Mouse (Mus musculus): ENCODE results near the gene Hif3a. TPM values are rescaled to one million over a fixed set of nuclear protein-coding genes. Genes with fewer than 3 reads are reported as not detected.

Hif3a gene
- total and polyA plus RNA-seq, 3 experiments, result 0.05 to 0.49 (median 0.08) TPM

DNA sequence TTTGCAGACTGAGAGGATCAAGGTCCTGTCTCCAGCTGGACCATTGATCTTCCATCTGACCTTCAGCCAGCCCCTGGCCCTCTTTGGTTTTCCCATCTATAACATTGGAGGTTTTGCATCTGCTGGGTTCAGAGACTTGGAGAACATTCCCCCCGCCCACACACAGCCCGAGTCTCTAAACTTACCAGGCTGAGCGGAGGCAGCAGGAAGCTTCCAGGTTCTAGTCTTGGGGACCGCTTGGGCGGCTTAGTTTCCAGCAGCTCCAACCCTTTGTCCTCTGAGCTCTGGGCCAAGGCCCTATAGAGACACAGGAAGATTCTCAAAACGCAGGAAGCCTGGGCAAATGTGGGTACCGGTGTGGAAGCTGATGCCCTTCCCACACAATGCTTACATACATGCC is 22.9 kb downstream of the Hif3a start:
- no peaks in the 10 kb centered on the region for H3K79me2 ChIP-seq (replicated peaks; ENCODE audit: control insufficient read depth, extremely low read depth, insufficient read depth, poor library complexity, severe bottlenecking)
- H3K9ac ChIP-seq (ENCODE audit: insufficient read depth, low read depth), result no peak overlapping the region
- in situ Hi-C loops (cut with MboI; ENCODE audit: low pct_ligation_motif_present, low pct_unique_long_range_greater_than_20kb, low sequenced_read_pairs) (no loop called here), dilution Hi-C loops (cut with MboI; ENCODE audit: extremely low pct_ligation_motif_present, extremely low pct_unique_long_range_greater_than_20kb, low sequenced_read_pairs) (no loop called here)
- H3K27ac ChIP-seq (ENCODE audit: insufficient read depth, low read depth), result no peak overlapping the region
- H3K9me3 ChIP-seq (replicated peaks; ENCODE audit: low read length), result peaks cover 2% of the 10 kb centered on the region
- no peaks in the 10 kb centered on the region for H3K36me3 ChIP-seq (replicated peaks in 1 of 2; ENCODE audit: control insufficient read depth in 1 of 2, insufficient read depth in 1 of 2, low read length in 1 of 2)
- TF ChIP-seq POLR2AphosphoS2 (IDR thresholded peaks at IDR 0.05; ENCODE audit: low read depth, low read length) (no peak), ELF1 (IDR thresholded peaks at IDR 0.05; ENCODE audit: low read depth, low read length) (no peak), ZC3H11A (IDR thresholded peaks at IDR 0.05; ENCODE audit: low read depth, low read length) (no peak), ZMIZ1 (IDR thresholded peaks at IDR 0.05; ENCODE audit: low read depth, low read length) (no peak), MAFK (IDR thresholded peaks at IDR 0.05; ENCODE audit: insufficient replicate concordance, low read length) (no peak), SMC3 (IDR thresholded peaks at IDR 0.05; ENCODE audit: low read depth, low read length) (no peak), CHD2 (IDR thresholded peaks at IDR 0.05; ENCODE audit: low read length) (no peak), NRF1 (IDR thresholded peaks at IDR 0.05; ENCODE audit: low read depth, low read length) (no peak), IRF4 (IDR thresholded peaks at IDR 0.05; ENCODE audit: low read depth, low read length) (no peak), ZKSCAN1 (IDR thresholded peaks at IDR 0.05; ENCODE audit: borderline replicate concordance, low read depth, low read length) (no peak)
- no peak overlapping the region for H3K4me2 ChIP-seq (ENCODE audit: insufficient read depth, low read depth, poor library complexity, severe bottlenecking)
- no peaks in the 10 kb centered on the region for H3K4me1 ChIP-seq (ENCODE audit: control insufficient read depth in 1 of 2, insufficient read depth in 2 of 2)
- H3K27me3 ChIP-seq (replicated peaks), result peaks cover 2% of the 10 kb centered on the region
- no peak for DNase-seq (ENCODE audit: extremely low read depth)
- no peak overlapping the region for H3K4me3 ChIP-seq (replicated peaks in 1 of 3; ENCODE audit: low read depth in 2 of 3, low read length in 2 of 3, poor library complexity in 1 of 3)

DNA sequence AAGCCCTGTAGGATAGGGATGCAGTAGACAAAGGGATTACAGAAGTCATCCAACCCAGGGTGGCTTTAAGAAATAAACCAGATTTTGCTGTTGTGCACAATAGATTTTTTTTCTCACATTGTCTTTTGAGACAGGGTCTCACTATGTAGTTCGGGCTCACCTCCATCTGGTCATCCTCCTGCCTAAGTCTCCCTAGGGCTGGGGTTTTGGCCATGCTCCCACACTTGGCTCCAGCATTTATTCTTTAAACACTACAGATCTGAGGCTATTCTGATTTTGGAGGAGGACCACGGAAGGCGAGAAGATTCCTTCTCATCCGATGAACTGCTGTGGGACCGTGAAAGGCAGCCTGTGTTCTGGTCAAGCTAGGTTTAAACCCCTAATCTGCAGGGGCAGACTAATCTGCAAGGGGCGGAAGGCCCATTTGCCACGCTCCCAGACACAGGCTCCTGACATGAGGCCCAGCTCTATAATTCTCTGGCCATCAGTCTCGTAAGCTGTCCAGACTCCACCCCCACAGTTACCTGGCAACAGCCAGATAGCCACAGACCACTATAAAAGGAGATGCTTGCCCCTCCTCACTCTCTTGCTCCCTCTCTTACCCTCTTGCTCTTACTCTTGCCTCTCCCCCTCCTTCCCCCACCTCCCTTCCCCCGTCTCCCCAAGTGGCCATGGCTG is 24.1 kb downstream of the Hif3a start:
- Histone ChIP-seq H3K27ac (ENCODE audit: insufficient read depth, low read depth) (no peak overlapping the region), H3K79me2 (replicated peaks; ENCODE audit: control insufficient read depth, extremely low read depth, insufficient read depth, poor library complexity, severe bottlenecking) (no peaks in the 10 kb centered on the region), H3K27me3 (replicated peaks) (peaks cover 4% of the 10 kb centered on the region), H3K4me2 (ENCODE audit: insufficient read depth, low read depth, poor library complexity, severe bottlenecking) (no peak overlapping the region), H3K4me1 (ENCODE audit: control insufficient read depth in 1 of 2, insufficient read depth in 2 of 2) (no peaks in the 10 kb centered on the region), H3K9ac (ENCODE audit: insufficient read depth, low read depth) (no peak overlapping the region), H3K4me3 (replicated peaks in 1 of 3; ENCODE audit: low read depth in 2 of 3, low read length in 2 of 3, poor library complexity in 1 of 3) (no peak overlapping the region), H3K9me3 (replicated peaks; ENCODE audit: low read length) (no peaks in the 10 kb centered on the region), H3K36me3 (replicated peaks in 1 of 2; ENCODE audit: control insufficient read depth in 1 of 2, insufficient read depth in 1 of 2, low read length in 1 of 2) (no peaks in the 10 kb centered on the region)
- in situ Hi-C loops (cut with MboI; ENCODE audit: low pct_ligation_motif_present, low pct_unique_long_range_greater_than_20kb, low sequenced_read_pairs), result no loop called here
- dilution Hi-C loops (cut with MboI; ENCODE audit: extremely low pct_ligation_motif_present, extremely low pct_unique_long_range_greater_than_20kb, low sequenced_read_pairs), result no loop called here
- TF ChIP-seq E2F4 (IDR thresholded peaks at IDR 0.05; ENCODE audit: insufficient replicate concordance, low read depth, low read length), result no peak
- TF ChIP-seq USF2 (conservative IDR thresholded peaks at IDR 0.05; ENCODE audit: low read depth, low read length), result no peak
- no peak for TF ChIP-seq ZNF384 (IDR thresholded peaks at IDR 0.05; ENCODE audit: low read depth, low read length)
- no peak for TF ChIP-seq TCF12 (IDR thresholded peaks at IDR 0.05; ENCODE audit: low read depth, low read length)
- TF ChIP-seq ETS1 (conservative IDR thresholded peaks at IDR 0.05; ENCODE audit: low read depth, low read length), result no peak
- no peak for TF ChIP-seq GABPA (IDR thresholded peaks at IDR 0.05; ENCODE audit: insufficient replicate concordance, low read depth, low read length)
- DNase-seq (ENCODE audit: extremely low read depth), result no peak

Measured in CH12.LX (cell line).